Mouse (Mus musculus): ENCODE measurements around the gene Rbbp9. TPM values are rescaled to one million over a fixed set of nuclear protein-coding genes. Genes with fewer than 3 reads are reported as not detected.
A peak's percentile ranks its signal among the peaks of the same experiment; 100 is the strongest.
"Not testable (repeated sequence)": the region's sequence is repeated elsewhere in the genome, so short reads cannot be mapped to it uniquely, and the experiment has no call there.

The Rbbp9 gene
- 50.8 and 54.0 TPM in 2 replicates for polyA plus RNA-seq (2015; fragmentation: Nextera tagmentation; extraction: Ambion mirVana)

GRCm38 (mm10) chr2:144550529-144550928 is at the start of gene Rbbp9:
Gene Rbbp9, minus strand, starts transcription at chr2:144550869.
- Histone ChIP-seq H3K27me3 (ENCODE audit: control insufficient read depth, insufficient read depth, low read length) (no peaks in the 10 kb centered on the region), H3K4me2 (ENCODE audit: low read depth, low read length) (peak within 1 kb of the TSS; percentile 77), H3K4me1 (ENCODE audit: control insufficient read depth, insufficient read depth, low read length) (peaks cover 20% of the 10 kb centered on the region), H3K36me3 (ENCODE audit: control insufficient read depth, insufficient read depth) (peaks cover 3% of the 10 kb centered on the region), H3K9me3 (replicated peaks; ENCODE audit: control insufficient read depth, low read length) (no peaks in the 10 kb centered on the region), H3K27ac (ENCODE audit: low read length) (peak within 1 kb of the TSS; percentile 74), H3K9ac (ENCODE audit: low read length) (peak within 1 kb of the TSS; percentile 91), H3K4me3 (ENCODE audit: low read length) (peak within 1 kb of the TSS; percentile 98)
- peak; percentile 85 for ATAC-seq (replicated peaks; ENCODE audit: extremely low read depth, insufficient read depth, low FRiP score)
- WGBS, result under 1% methylated on average over 17 of the region's 17 CpGs

- H3K9ac ChIP-seq (ENCODE audit: low read length), result peak within 1 kb of the TSS; percentile 91
- H3K27me3 ChIP-seq (ENCODE audit: control insufficient read depth, insufficient read depth, low read length), result no peaks in the 10 kb centered on the region
- peak within 1 kb of the TSS; percentile 79 for H3K4me3 ChIP-seq (ENCODE audit: low read length)
- WGBS, result 2% methylated on average over 50 of the region's 50 CpGs
- peaks cover 4% of the 10 kb centered on the region; the same call in 1 of the 2 replicates for H3K36me3 ChIP-seq (ENCODE audit: control insufficient read depth, insufficient read depth)
- H3K27ac ChIP-seq (ENCODE audit: low read length), result 0 out of 2 replicates have a peak within 1 kb of the TSS, but pooled peaks have one; percentile 15
- H3K4me2 ChIP-seq (ENCODE audit: low read depth, low read length), result peak within 1 kb of the TSS; percentile 70
- peak; percentile 93 for ATAC-seq (replicated peaks; ENCODE audit: extremely low read depth, insufficient read depth, low FRiP score)
- peaks cover 2% of the 10 kb centered on the region; the same call in 1 of the 2 replicates for H3K4me1 ChIP-seq (ENCODE audit: control insufficient read depth, insufficient read depth, low read length)
- H3K9me3 ChIP-seq (replicated peaks; ENCODE audit: control insufficient read depth, low read length), result no peaks in the 10 kb centered on the region
Measured at GRCm38 (mm10) chr2:144599831-144600687, 49.4 kb upstream of the Rbbp9 start, which contains the start of gene Dtd1. Gene Dtd1, plus strand, starts transcription at chr2:144599897.

GRCm38 (mm10) chr2:144598006-144598405 is 47.3 kb upstream of the Rbbp9 start:
- 62% methylated on average over 2 of the region's 2 CpGs for WGBS
- peaks cover 6% of the 10 kb centered on the region for H3K4me1 ChIP-seq (ENCODE audit: control insufficient read depth, insufficient read depth, low read length)
- H3K9me3 ChIP-seq (replicated peaks; ENCODE audit: control insufficient read depth, low read length), result no peaks in the 10 kb centered on the region
- no peak overlapping the region for H3K27ac ChIP-seq (ENCODE audit: low read length)
- peaks cover 4% of the 10 kb centered on the region; the same call in 1 of the 2 replicates for H3K36me3 ChIP-seq (ENCODE audit: control insufficient read depth, insufficient read depth)
- no peak overlapping the region for H3K4me3 ChIP-seq (ENCODE audit: low read length)
- H3K9ac ChIP-seq (ENCODE audit: low read length), result no peak overlapping the region
- no peak overlapping the region for H3K4me2 ChIP-seq (ENCODE audit: low read depth, low read length)
- no peak for ATAC-seq (replicated peaks; ENCODE audit: extremely low read depth, insufficient read depth, low FRiP score)
- no peaks in the 10 kb centered on the region for H3K27me3 ChIP-seq (ENCODE audit: control insufficient read depth, insufficient read depth, low read length)

GRCm38 (mm10) chr2:144593951-144594651 is 43.4 kb upstream of the Rbbp9 start, which contains the start of gene Smim26:
Gene Smim26, plus strand, starts transcription at chr2:144594054.
- peaks cover 4% of the 10 kb centered on the region for H3K4me1 ChIP-seq (ENCODE audit: control insufficient read depth, insufficient read depth, low read length)
- H3K4me3 ChIP-seq (ENCODE audit: low read length), result peak within 1 kb of the TSS; percentile 63
- H3K4me2 ChIP-seq (ENCODE audit: low read depth, low read length), result peak within 1 kb of the TSS; percentile 88
- peak within 1 kb of the TSS; percentile 72 for H3K9ac ChIP-seq (ENCODE audit: low read length)
- H3K27me3 ChIP-seq (ENCODE audit: control insufficient read depth, insufficient read depth, low read length), result no peaks in the 10 kb centered on the region
- peaks cover 4% of the 10 kb centered on the region; the same call in 1 of the 2 replicates for H3K36me3 ChIP-seq (ENCODE audit: control insufficient read depth, insufficient read depth)
- peak within 1 kb of the TSS; percentile 30 for H3K27ac ChIP-seq (ENCODE audit: low read length)
- no peaks in the 10 kb centered on the region for H3K9me3 ChIP-seq (replicated peaks; ENCODE audit: control insufficient read depth, low read length)
- under 1% methylated on average over 31 of the region's 31 CpGs for WGBS
- ATAC-seq (replicated peaks; ENCODE audit: extremely low read depth, insufficient read depth, low FRiP score), result peak; percentile 98

DNA sequence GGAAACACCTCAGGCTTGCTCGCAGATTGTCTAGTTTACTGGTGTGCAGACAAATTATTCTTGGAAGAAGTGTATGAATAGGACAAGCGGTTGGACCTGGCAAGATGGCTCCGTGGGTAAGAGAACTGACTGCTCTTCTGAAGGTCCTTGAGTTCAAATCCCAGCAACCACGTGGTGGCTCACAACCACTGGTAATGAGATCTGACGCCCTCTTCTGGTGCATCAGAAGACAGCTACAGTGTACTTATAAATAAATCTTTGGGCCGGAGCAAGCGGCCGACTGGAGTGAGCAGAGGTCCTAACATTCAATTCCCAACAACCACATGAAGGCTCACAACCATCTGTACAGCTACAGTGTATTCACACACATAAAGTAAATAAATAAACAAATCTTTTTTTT is 42.4 kb upstream of the Rbbp9 start:
- not testable (repeated sequence) for ATAC-seq (replicated peaks; ENCODE audit: extremely low read depth, insufficient read depth, low FRiP score); H3K4me1 ChIP-seq (ENCODE audit: control insufficient read depth, insufficient read depth, low read length); H3K4me2 ChIP-seq (ENCODE audit: low read depth, low read length); H3K9ac ChIP-seq (ENCODE audit: low read length); H3K27me3 ChIP-seq (ENCODE audit: control insufficient read depth, insufficient read depth, low read length); H3K4me3 ChIP-seq (ENCODE audit: low read length); H3K9me3 ChIP-seq (replicated peaks; ENCODE audit: control insufficient read depth, low read length); H3K27ac ChIP-seq (ENCODE audit: low read length)
- peaks cover 13% of the 10 kb centered on the region for H3K36me3 ChIP-seq (ENCODE audit: control insufficient read depth, insufficient read depth)
- 66% methylated on average over 8 of the region's 8 CpGs for WGBS

- no peak overlapping the region for H3K4me2 ChIP-seq (ENCODE audit: low read depth, low read length)
- H3K36me3 ChIP-seq (ENCODE audit: control insufficient read depth, insufficient read depth), result peaks cover 46% of the 10 kb centered on the region
- H3K9ac ChIP-seq (ENCODE audit: low read length), result no peak overlapping the region
- ATAC-seq (replicated peaks; ENCODE audit: extremely low read depth, insufficient read depth, low FRiP score), result no peak
- H3K27me3 ChIP-seq (ENCODE audit: control insufficient read depth, insufficient read depth, low read length), result no peaks in the 10 kb centered on the region
- H3K9me3 ChIP-seq (replicated peaks; ENCODE audit: control insufficient read depth, low read length), result peaks cover 4% of the 10 kb centered on the region; the same call in 1 of the 2 replicates
- no peaks in the 10 kb centered on the region for H3K4me1 ChIP-seq (ENCODE audit: control insufficient read depth, insufficient read depth, low read length)
- 79% methylated on average over 4 of the region's 4 CpGs for WGBS
- H3K4me3 ChIP-seq (ENCODE audit: low read length), result no peak overlapping the region
- no peak overlapping the region for H3K27ac ChIP-seq (ENCODE audit: low read length)
Measured at GRCm38 (mm10) chr2:144588723-144589122, 38.1 kb upstream of the Rbbp9 start.

- Histone ChIP-seq H3K27ac (ENCODE audit: low read length) (peak within 1 kb of the TSS; percentile 96), H3K36me3 (ENCODE audit: control insufficient read depth, insufficient read depth) (peaks cover 5% of the 10 kb centered on the region; the same call in 1 of the 2 replicates), H3K4me2 (ENCODE audit: low read depth, low read length) (peak within 1 kb of the TSS; percentile 74), H3K4me1 (ENCODE audit: control insufficient read depth, insufficient read depth, low read length) (peaks cover 11% of the 10 kb centered on the region), H3K9ac (ENCODE audit: low read length) (peak within 1 kb of the TSS; percentile 73), H3K9me3 (replicated peaks; ENCODE audit: control insufficient read depth, low read length) (no peaks in the 10 kb centered on the region), H3K27me3 (ENCODE audit: control insufficient read depth, insufficient read depth, low read length) (no peaks in the 10 kb centered on the region), H3K4me3 (ENCODE audit: low read length) (peak within 1 kb of the TSS; percentile 64)
- whole genome bisulfite sequencing, result under 1% methylated on average over 44 of the region's 44 CpGs
- peak; percentile 98 for ATAC-seq (replicated peaks; ENCODE audit: extremely low read depth, insufficient read depth, low FRiP score)
Measured at GRCm38 (mm10) chr2:144555820-144556552, 5.3 kb upstream of the Rbbp9 start, which contains the start of gene Sec23b. Gene Sec23b, plus strand, starts transcription at chr2:144556229.

DNA sequence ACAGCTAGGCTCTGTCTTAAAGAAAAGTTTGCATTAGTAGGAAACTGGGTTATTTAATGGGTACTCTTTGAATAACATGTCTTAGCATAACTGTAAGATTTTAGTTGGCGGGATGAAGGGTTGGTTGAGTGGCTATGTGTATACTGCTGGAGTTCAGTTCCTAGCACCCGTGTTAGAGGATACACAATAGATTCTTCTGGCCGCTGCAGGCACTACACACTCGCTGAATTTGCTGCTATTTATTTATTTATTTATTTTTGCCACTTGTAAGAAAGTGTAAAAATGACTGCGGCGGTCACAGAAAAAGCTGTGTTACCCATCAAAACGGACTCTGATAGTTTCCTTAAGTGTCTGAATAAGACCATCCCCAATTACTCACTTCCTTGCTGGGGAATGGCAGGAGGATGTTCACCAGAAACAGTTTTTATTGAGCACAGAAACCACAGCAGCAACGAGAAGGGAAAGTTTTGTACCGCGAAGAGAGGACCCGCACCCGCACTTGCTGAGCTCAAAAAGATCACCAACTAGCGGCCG is 4.7 kb upstream of the Rbbp9 start:
- Histone ChIP-seq H3K9ac (ENCODE audit: low read length) (peak overlapping the region; percentile 73), H3K4me1 (ENCODE audit: control insufficient read depth, insufficient read depth, low read length) (peaks cover 11% of the 10 kb centered on the region), H3K27me3 (ENCODE audit: control insufficient read depth, insufficient read depth, low read length) (no peaks in the 10 kb centered on the region), H3K9me3 (replicated peaks; ENCODE audit: control insufficient read depth, low read length) (no peaks in the 10 kb centered on the region), H3K27ac (ENCODE audit: low read length) (peak overlapping the region; percentile 96), H3K36me3 (ENCODE audit: control insufficient read depth, insufficient read depth) (peaks cover 4% of the 10 kb centered on the region; the same call in 1 of the 2 replicates), H3K4me2 (ENCODE audit: low read depth, low read length) (peak overlapping the region; percentile 74), H3K4me3 (ENCODE audit: low read length) (peak overlapping the region; percentile 64)
- WGBS, result 1% methylated on average over 14 of the region's 14 CpGs
- ATAC-seq (replicated peaks; ENCODE audit: extremely low read depth, insufficient read depth, low FRiP score), result no peak
